Mouse (Mus musculus): ENCODE data around the gene Map6. TPM values are rescaled to one million over a fixed set of nuclear protein-coding genes. Genes with fewer than 3 reads are reported as not detected.
A peak's percentile ranks its signal among the peaks of the same experiment; 100 is the strongest.

Map6 gene
- polyA plus RNA-seq, 1 experiment from 2014 or later = 155 TPM

DNA sequence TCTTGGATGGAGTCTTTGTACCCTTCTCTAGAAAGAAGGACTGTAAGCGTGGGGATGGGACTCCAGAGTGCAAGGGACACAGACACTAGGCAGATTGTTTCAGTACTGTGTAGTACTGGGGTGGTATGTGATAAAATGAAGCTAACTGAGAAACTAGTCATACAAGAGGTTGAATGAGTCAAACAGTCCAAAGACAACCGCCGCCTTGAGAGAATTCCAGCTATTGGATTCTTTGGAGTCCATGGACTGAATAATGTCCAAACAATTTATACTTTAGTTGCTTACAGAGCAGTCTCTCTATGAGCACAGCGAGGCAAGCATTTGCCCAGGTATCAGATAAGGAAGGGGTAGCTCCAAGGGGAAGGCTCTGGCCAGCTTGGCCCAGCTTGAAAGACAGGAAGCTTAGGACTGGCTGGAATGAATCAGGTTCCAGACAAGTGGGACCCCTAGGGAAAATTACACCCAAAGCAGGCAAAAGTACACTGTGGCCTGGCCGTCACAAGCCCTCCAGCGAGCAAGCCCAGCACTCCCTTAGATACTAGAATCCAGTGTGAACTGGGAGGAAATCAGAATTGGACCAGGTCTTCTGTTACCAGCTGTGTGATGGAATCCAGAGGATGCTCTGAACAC lies 55.6 kb downstream of the Map6 start:
- no peak for ATAC-seq (replicated peaks)
- Histone ChIP-seq H3K27ac (no peak overlapping the region), H3K4me1 (peaks cover 25% of the 10 kb centered on the region), H3K9ac (no peak overlapping the region), H3K36me3 (replicated peaks) (peaks cover 14% of the 10 kb centered on the region; the same call in 1 of the 2 replicates), H3K4me3 (no peak overlapping the region), H3K4me2 (no peak overlapping the region), H3K27me3 (replicated peaks) (no peaks in the 10 kb centered on the region), H3K9me3 (no peaks in the 10 kb centered on the region)
- WGBS = 91% methylated on average over 6 of the region's 6 CpGs

DNA sequence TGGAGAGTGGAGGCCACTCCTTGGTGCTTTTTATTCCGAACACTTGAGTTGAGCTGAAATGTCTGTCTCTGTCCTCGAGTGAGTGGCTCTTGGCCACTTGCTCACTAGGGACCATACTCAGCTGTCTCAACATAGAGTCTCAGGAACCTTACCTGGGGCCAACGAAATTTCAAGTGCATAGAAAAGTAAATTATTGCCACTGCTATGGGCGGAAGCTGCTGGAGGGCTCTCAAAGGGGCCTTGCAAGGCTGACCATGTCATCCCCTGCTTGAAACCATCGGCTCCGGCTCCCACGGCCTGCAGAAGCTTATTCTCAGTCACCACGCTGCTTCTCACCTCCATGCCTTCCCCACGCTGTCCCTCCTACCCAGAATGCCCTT lies 56.1 kb downstream of the Map6 start:
- Histone ChIP-seq H3K9ac (no peak overlapping the region), H3K4me3 (no peak overlapping the region), H3K27ac (no peak overlapping the region), H3K36me3 (replicated peaks) (peaks cover 10% of the 10 kb centered on the region; the same call in 1 of the 2 replicates), H3K27me3 (replicated peaks) (no peaks in the 10 kb centered on the region), H3K4me2 (no peak overlapping the region), H3K4me1 (peaks cover 25% of the 10 kb centered on the region), H3K9me3 (no peaks in the 10 kb centered on the region)
- 94% methylated on average over 9 of the region's 9 CpGs for WGBS
- no peak for ATAC-seq (replicated peaks)

DNA sequence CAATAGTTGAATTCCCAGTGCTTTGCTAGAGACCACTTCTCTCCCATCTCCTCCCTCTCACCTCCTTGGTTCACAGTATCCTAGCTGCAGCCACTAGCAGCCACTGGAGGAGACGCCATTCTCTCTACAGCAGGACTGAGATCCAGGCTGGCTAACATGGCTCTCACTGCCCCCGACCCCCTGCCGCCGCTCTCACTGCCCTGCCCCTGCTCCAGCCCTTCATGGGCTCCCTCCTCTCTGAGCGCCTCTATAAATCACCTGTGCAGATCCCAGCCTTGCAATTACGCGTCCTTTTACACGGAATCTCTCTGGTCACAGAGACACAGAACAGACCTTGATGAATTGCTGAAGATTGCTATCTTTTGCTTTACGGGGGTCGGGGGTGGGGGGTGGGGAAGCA lies 57.6 kb downstream of the Map6 start:
- Histone ChIP-seq H3K9me3 (no peaks in the 10 kb centered on the region), H3K27ac (peak overlapping the region; percentile 41), H3K4me3 (no peak overlapping the region), H3K4me1 (peaks cover 28% of the 10 kb centered on the region), H3K27me3 (replicated peaks) (no peaks in the 10 kb centered on the region), H3K4me2 (no peak overlapping the region), H3K9ac (no peak overlapping the region), H3K36me3 (replicated peaks) (peaks cover 9% of the 10 kb centered on the region; the same call in 1 of the 2 replicates)
- no peak for ATAC-seq (replicated peaks)
- 28% methylated on average over 10 of the region's 10 CpGs for WGBS

DNA sequence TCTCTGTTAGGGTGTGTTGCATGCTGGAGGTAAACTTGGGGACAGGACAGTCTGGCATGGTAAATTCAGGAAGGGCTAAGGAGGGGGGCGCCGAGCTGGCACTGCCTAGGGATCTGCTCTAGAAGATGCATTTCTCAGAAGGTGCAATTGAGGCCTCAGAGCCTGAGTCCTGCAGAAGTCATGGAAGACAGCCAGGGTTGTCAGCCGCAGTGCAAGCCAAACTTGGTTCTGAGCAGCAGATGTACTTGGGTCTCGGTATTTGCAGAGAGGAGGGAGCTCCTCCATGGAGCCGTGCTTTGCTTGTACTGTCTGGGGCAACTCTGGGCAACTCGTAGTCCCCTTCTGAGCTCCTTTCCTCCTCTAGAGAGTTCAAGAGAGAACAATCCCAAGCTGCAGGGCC lies 58.9 kb downstream of the Map6 start:
- Histone ChIP-seq H3K27me3 (replicated peaks) (no peaks in the 10 kb centered on the region), H3K36me3 (replicated peaks) (peaks cover 12% of the 10 kb centered on the region; the same call in 1 of the 2 replicates), H3K4me2 (no peak overlapping the region), H3K9me3 (no peaks in the 10 kb centered on the region), H3K9ac (no peak overlapping the region), H3K27ac (no peak overlapping the region), H3K4me1 (peaks cover 17% of the 10 kb centered on the region), H3K4me3 (no peak overlapping the region)
- 79% methylated on average over 6 of the region's 6 CpGs for WGBS
- no peak for ATAC-seq (replicated peaks)

DNA sequence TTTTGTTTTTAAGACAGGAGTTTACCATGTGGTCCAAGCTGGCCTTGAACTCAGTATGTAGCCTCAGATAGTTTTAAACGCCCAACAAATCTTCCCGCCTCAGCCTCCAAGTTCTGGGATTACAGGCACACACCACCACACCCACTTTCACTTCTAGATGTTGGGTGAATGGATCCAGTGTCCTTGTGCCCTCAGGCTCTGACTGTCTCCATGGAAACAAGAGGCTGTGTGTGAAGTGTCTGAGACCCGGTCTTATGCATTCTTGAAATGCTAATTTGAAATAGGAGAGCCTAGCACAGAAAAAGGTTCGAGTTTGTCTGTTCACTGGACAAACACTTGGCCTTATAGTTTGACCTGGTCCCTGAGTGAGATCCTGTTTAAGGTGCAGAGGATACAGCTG lies 61.6 kb downstream of the Map6 start:
- no peak overlapping the region for H3K4me2 ChIP-seq
- H3K4me3 ChIP-seq = no peak overlapping the region
- no peaks in the 10 kb centered on the region for H3K27me3 ChIP-seq (replicated peaks)
- H3K9ac ChIP-seq = no peak overlapping the region
- H3K27ac ChIP-seq = no peak overlapping the region
- no peaks in the 10 kb centered on the region for H3K9me3 ChIP-seq
- peaks cover 17% of the 10 kb centered on the region for H3K4me1 ChIP-seq
- 40% methylated on average over 4 of the region's 4 CpGs for WGBS
- H3K36me3 ChIP-seq (replicated peaks) = peaks cover 7% of the 10 kb centered on the region; the same call in 1 of the 2 replicates
- ATAC-seq (replicated peaks) = no peak

DNA sequence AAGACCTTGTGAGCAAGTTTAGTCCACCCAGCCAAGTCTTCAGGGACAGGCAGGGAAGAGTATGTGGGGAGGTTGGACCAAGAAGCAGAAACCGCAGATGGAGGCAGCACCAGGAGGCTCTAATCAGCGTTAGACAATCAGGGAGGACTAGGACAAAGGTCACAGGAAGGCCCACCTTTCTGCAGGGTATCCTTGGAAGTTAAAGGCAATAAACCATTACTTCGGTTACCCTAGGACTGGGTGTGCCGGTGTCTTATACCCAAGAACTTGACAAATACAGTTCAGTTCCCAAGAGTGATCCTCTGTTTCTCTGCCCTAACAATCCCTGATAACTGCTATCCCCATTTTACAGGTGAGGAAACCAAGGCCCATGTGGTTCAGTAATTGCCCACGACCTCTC lies 62.8 kb downstream of the Map6 start:
- Histone ChIP-seq H3K36me3 (replicated peaks) (peaks cover 5% of the 10 kb centered on the region; the same call in 1 of the 2 replicates), H3K4me1 (peaks cover 9% of the 10 kb centered on the region), H3K4me3 (no peak overlapping the region), H3K27me3 (replicated peaks) (no peaks in the 10 kb centered on the region), H3K27ac (no peak overlapping the region), H3K9me3 (no peaks in the 10 kb centered on the region), H3K4me2 (no peak overlapping the region), H3K9ac (no peak overlapping the region)
- no peak for ATAC-seq (replicated peaks)
- 92% methylated on average over 5 of the region's 5 CpGs for WGBS

DNA sequence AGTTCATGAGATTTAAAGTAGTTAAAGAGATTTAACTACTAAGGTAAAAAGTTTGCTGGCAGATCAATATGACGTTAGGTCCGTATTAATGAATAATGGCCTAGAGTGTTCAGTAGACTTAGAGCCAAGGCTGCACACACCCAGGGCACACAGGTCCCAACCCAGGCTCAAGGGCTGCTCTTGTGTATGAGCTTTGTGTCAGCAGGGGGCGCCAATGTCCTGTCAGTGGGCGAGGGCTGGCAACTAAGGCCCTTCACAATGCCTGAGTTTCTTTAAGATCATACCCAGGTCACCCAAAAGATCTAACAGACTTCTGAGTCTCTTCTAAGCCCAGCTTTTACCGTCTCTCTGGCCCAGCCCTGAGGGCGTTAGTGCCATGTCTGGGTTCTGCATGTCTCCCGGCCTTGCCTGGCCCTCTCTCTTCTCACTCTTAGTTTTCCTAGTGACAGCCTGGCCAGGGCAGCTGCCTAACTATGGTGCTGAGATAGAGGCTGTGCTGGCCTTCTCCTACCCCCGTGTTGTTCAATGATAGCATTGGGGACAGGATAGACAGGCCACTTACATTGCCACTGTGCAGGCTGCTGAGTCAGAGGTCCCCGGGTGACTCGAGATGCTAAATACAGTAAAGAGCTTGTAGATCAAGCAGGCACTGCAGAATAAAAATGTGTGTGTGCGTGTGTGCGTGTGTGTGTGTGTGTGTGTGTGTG lies 65.7 kb downstream of the Map6 start:
- Histone ChIP-seq H3K4me3 (no peak overlapping the region), H3K9me3 (no peaks in the 10 kb centered on the region), H3K27ac (no peak overlapping the region), H3K9ac (no peak overlapping the region), H3K4me2 (no peak overlapping the region), H3K36me3 (replicated peaks) (peaks cover 27% of the 10 kb centered on the region), H3K4me1 (peaks cover 8% of the 10 kb centered on the region; the same call in 1 of the 2 replicates), H3K27me3 (replicated peaks) (no peaks in the 10 kb centered on the region)
- WGBS = 45% methylated on average over 12 of the region's 12 CpGs
- ATAC-seq (replicated peaks) = no peak; the same call in 1 of the 2 replicates

DNA sequence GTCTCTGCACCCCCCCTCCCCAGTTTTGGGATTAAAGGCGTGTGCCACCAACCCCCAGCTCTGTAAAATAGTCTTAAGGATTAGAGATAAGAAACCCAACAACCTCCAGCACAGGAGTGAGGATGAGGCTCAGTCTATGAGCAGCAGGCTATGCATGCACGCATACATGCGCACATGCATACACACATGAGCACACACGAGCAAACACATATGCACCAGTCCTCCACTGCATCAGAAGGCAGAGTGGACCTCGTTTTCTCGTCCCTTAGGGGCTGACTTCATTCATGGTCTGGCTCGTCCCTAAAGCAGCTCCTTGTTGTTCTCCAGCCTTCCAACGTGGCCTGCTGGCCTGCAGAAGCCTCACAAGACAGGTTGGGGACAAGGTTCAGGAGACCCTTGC lies 73.5 kb downstream of the Map6 start:
- H3K9me3 ChIP-seq = no peaks in the 10 kb centered on the region
- WGBS = 81% methylated on average over 8 of the region's 8 CpGs
- peaks cover 22% of the 10 kb centered on the region for H3K36me3 ChIP-seq (replicated peaks)
- no peak overlapping the region for H3K9ac ChIP-seq
- H3K4me3 ChIP-seq = no peak overlapping the region
- H3K4me2 ChIP-seq = no peak overlapping the region
- H3K27ac ChIP-seq = no peak overlapping the region
- H3K27me3 ChIP-seq (replicated peaks) = no peaks in the 10 kb centered on the region
- H3K4me1 ChIP-seq = no peaks in the 10 kb centered on the region
- ATAC-seq (replicated peaks) = no peak

DNA sequence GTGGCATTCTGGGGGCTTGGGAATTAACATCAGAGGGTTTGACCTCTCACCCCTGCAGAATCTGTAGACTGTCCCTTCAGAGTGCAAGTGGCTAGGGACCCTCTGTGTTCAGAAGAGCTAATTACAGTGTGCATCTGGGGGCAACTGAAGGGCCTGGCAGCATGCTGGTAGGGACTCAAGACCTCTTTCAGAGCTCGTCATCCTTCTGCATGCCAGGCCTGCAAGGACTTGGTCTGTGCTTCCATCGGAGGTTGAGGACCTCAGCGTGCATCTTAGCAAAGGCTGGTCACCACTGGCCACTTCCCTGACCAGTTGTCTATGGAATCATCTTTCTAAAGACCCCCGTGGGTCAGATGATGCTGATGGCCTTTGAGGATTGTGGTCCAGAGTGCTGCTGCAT lies 76.3 kb downstream of the Map6 start:
- Histone ChIP-seq H3K27ac (no peak overlapping the region), H3K9ac (no peak overlapping the region), H3K27me3 (replicated peaks) (no peaks in the 10 kb centered on the region), H3K4me2 (no peak overlapping the region), H3K4me1 (no peaks in the 10 kb centered on the region), H3K9me3 (no peaks in the 10 kb centered on the region), H3K4me3 (no peak overlapping the region), H3K36me3 (replicated peaks) (no peaks in the 10 kb centered on the region)
- WGBS = 89% methylated on average over 4 of the region's 4 CpGs
- ATAC-seq (replicated peaks) = no peak

DNA sequence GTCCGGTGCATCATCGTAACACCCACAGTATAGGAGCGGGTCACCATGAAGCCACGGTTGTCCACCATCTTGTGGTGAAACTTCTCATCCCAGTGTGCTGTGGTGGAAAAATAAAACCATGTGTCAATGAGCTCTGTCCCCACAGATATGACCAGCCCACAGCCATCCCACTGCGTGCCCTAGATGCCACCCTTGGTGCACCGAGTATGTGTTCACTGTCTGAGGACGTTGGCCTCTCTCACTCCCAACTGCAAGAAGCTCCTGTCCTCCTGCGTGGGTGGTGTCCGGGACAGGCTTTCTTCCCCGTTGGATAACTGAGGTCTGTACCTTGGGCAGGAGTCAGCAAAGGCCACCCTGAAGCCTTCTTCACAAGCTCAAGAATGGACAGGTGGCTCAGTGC lies 80.0 kb downstream of the Map6 start:
- ATAC-seq (replicated peaks) = no peak
- Histone ChIP-seq H3K4me2 (no peak overlapping the region), H3K36me3 (replicated peaks) (no peaks in the 10 kb centered on the region), H3K4me1 (peaks cover 20% of the 10 kb centered on the region), H3K27me3 (replicated peaks) (no peaks in the 10 kb centered on the region), H3K27ac (no peak overlapping the region), H3K9ac (no peak overlapping the region), H3K4me3 (no peak overlapping the region), H3K9me3 (no peaks in the 10 kb centered on the region)
- 97% methylated on average over 10 of the region's 10 CpGs for WGBS

DNA sequence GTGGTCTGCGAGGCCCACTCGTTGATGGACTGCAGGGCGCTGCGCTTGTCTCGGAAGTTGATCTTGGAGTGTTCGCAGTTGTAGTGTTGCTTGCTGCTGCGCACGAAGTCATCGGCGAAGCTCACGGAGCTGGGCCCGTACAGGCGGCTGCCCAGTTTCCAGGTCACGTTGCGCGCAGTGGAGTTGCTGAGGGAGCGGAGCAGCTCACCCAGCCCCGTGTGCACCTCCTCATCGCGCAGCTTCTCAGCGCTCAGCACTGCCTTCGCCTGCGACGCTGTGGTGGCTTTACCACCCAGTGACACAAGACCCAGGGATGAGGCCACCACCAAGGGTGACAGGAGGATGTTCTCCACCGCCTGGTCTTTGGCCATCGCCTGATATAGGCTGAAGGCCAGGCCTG lies 81.6 kb downstream of the Map6 start:
- no peak overlapping the region for H3K9ac ChIP-seq
- ATAC-seq (replicated peaks) = no peak
- no peaks in the 10 kb centered on the region for H3K36me3 ChIP-seq (replicated peaks)
- H3K27me3 ChIP-seq (replicated peaks) = no peaks in the 10 kb centered on the region
- WGBS = 97% methylated on average over 26 of the region's 26 CpGs
- peaks cover 33% of the 10 kb centered on the region for H3K4me1 ChIP-seq
- H3K27ac ChIP-seq = no peak overlapping the region
- H3K4me3 ChIP-seq = no peak overlapping the region
- H3K9me3 ChIP-seq = no peaks in the 10 kb centered on the region
- no peak overlapping the region for H3K4me2 ChIP-seq

DNA sequence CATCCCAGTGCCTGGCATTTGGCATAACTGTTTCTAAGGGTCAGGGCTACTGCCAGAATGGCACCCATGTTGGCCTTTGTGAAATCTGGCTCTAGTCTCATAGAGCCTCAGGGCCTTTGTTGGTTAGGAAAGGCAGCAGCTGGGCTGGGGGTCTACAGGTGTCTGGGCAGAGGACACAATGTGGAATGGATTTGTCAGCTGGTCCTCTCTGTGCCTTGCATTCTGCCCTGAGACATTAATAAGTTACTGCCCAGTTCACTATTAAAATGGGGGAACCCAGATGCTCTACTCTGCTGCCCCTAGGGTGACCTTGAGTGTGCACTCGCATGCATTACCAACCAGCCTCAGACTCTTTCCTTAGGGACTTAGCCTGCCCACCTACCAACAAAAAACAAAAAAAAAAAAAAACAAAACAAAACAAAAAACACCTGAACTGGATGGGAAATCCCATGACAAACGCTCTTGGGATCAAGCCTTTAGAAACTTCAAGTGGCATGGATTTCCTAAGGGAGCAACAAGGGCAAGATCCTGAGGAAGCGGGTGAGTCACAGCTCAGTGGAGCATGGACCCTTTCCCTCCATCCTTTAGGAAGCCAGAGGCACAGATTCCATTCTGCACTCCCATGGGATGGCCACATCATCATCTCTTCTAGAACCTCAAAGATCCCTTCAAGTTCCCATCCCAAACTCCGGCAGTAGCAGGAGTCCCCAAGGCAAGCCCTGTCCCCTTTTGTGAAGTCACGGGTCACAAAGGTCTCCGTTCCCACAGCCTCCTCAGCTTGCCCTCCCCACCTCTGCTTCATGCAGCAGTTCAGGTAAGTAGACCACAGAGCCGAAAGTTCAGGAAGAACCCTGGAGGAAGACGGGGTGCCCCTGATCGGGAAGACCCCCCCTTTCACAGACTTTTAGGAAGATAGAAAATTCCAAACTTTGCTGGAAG lies 82.8 kb downstream of the Map6 start:
- Histone ChIP-seq H3K4me3 (no peak overlapping the region), H3K9ac (no peak overlapping the region), H3K4me2 (peak overlapping the region; percentile 49), H3K4me1 (peaks cover 38% of the 10 kb centered on the region), H3K27ac (no peak overlapping the region), H3K9me3 (no peaks in the 10 kb centered on the region), H3K27me3 (replicated peaks) (no peaks in the 10 kb centered on the region), H3K36me3 (replicated peaks) (no peaks in the 10 kb centered on the region)
- 68% methylated on average over 9 of the region's 9 CpGs for WGBS
- ATAC-seq (replicated peaks) = no peak

Data from midbrain, embryonic 15.5 days (tissue).